Mouse (Mus musculus) CD8-positive naive resting alpha-beta T cell, adult 2 months (primary cell): ENCODE data around the gene Kmt2d.
"Not testable (repeated sequence)": the region's sequence is repeated elsewhere in the genome, so short reads cannot be mapped to it uniquely, and the experiment has no call there.

Experiments
- DNase-seq, 2 experiments: peaks; one replicate each; pipeline ENCODE4 v3.0.0; 2022; ENCODE audit warnings: low read depth in 2 of 2, low spot score in 2 of 2

The Kmt2d gene

GRCm38 (mm10) chr15:98832161-98833058 is 38.6 kb downstream of the Kmt2d start:
- peak; percentile 37 to 69 for DNase-seq

DNA sequence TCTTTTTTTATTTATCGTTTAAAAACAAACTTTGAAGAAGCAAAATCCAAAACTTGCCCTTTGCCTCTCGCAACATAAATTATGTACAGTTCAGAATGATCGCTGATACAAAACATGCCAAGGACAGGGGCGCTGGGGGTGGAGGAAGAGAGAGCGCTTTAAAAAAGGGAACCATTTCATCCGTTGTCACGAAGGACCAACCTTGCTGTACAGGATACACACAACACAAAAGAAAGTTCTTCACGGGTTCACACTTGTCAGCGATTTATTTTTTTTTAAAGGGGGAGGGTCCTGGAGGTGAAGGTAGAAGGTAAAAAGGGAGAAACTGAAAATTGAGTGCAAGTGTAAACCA is 39.3 kb downstream of the Kmt2d start:
- no peak for DNase-seq

GRCm38 (mm10) chr15:98830736-98831683 is 40.0 kb downstream of the Kmt2d start, which contains the start of gene Prkag1:
Gene Prkag1 (minus strand): TSS chr15:98831521.
- peak; percentile 97 to 99 for DNase-seq

DNA sequence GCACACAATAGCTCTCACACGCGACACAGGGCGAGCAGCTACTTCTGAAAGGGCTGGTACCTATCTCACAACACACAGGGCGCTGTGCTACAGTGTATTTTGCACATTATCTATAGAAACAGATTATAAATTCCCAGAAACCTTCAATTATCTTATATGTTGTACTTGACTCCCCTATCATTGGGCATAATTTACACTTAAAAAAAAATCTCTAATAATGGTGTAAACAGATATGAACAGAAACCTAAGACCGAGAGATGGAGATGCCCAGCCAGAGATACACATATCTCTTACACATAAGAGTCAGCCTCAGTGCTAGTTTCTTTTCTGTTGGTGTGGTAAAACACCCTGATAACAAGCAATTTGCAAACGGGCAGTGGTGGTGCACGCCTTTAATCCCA is 43.4 kb downstream of the Kmt2d start:
- no peak for DNase-seq

DNA sequence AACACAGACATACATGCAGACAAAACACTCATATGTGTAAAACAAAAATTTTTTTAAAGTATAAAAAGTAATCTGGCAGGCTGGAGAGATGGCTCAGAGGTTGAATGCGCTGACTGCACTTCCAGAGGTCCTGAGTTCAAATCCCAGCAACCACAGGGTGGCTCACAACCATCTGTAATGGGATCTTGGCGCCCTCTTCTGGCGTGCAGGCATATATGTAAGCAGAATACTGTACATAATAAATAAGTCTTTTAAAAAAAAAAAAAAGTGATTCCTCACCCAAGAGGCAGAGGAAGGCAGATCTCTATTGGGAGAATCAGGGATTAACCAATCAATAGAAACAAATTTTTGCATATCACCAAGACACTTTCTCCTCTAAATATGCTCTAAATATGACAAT is 47.6 kb downstream of the Kmt2d start:
- no peak for DNase-seq

DNA sequence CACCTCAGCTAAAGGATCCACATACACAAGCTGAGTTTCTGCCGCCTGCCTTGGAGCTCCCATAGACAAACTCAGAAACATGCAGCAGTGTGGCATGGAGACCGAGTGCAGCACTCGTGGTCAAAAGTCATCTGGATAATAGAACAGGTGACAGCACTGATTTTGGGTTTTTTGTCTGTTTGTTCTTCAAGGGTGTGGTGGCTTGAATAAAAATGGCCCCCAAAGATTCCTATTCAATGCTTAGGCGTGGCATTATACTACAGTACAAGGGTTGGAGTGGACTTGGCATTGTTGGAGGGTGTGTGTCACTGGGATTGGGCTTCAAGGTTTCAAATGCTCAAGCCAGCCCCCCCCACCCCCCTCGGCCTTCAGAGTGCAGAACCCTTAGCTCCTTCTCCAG is 48.9 kb downstream of the Kmt2d start:
- no peak for DNase-seq

DNA sequence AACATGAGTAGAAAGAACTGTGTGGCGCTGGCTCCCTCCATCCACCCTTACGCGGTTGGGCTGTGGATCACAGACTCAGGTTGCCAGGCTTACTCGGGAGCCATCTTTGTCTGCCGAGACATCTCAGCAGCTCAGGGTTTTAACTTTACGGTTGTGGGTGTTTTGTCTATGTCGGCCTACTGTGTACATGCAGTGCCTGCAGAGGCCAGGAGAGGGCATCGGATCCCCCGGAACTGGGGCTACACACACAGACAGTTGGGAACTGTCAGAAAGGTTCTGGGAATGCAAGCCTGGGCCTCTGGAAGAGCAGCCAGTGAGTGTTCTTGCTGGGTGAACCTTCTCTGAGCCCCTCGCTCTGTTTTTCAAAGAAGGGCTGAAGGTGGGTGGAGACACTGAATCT is 49.6 kb downstream of the Kmt2d start:
- peak; percentile 48 to 69 for DNase-seq

- no peak for DNase-seq
These were observed 50.1 kb downstream of the Kmt2d start for GRCm38 (mm10) chr15:98820937-98821336.

DNA sequence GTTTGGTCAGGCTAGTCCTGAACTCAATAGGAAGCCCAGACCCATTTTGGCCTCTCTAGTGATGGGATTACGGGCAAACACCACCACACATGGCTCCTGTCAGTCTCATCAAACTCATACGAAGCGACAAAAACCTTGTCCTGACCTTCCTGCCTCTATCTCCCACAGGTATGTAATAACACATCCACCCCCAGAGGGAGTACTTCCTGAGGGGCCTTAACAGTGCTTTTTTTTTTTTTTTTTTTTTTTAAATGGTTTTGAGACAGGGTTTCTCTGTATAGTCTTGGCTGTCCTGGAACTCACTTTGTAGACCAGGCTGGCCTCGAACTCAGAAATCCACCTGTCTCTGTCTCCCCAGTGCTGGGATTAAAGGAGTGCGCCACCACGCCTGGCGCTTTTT is 52.8 kb downstream of the Kmt2d start:
- no peak for DNase-seq

GRCm38 (mm10) chr15:98812741-98813424 is 58.1 kb downstream of the Kmt2d start:
- no peak for DNase-seq

GRCm38 (mm10) chr15:98810212-98810611 is 60.8 kb downstream of the Kmt2d start:
- not testable (repeated sequence) for DNase-seq

DNA sequence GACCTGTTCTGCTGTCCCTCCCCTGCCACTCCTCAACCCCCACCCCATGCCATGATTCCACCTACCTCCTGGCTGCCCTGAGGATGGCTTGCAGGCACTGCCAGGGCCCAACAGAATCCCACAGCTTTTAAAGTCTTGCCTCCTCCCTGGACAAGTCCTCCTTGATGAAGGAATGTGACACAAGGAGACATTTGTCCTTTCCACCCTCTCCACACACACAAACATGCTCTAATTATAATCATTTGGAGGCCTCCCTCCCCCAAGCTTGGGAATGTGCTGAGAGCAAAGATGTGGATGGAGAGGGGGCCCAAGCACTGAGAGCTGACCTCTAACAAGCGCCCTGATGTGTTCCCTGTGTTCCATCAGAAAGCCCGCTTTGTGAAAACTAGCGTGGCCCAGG is 61.6 kb downstream of the Kmt2d start, which contains the start of gene Ddn:
Ddn (minus strand) TSS at position 101 of the 400 bp plus-strand sequence.
- no peak for DNase-seq

DNA sequence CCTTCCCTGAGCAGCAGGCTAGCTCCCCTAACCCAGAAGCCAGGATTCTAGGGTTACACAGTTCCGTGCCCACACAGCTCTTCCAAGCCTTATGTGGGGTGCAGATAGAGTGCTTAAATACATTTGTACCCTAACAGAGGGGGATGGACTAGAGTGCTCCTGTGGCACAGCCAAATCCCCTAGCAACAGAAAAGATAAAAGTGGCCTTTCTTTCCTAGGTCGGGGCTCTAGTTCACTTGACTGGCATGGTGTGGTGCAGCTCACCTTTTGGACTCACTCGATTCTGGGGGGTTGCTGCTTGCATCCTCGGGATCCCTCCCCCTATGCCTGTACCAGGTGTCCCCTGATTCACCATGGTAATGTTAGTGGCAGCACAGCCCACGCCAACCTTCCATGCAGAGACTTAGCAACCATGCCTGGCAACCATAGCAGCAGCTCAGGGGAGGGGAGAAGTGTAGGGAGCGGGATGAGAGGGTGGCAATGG is 62.3 kb downstream of the Kmt2d start:
- no peak for DNase-seq

DNA sequence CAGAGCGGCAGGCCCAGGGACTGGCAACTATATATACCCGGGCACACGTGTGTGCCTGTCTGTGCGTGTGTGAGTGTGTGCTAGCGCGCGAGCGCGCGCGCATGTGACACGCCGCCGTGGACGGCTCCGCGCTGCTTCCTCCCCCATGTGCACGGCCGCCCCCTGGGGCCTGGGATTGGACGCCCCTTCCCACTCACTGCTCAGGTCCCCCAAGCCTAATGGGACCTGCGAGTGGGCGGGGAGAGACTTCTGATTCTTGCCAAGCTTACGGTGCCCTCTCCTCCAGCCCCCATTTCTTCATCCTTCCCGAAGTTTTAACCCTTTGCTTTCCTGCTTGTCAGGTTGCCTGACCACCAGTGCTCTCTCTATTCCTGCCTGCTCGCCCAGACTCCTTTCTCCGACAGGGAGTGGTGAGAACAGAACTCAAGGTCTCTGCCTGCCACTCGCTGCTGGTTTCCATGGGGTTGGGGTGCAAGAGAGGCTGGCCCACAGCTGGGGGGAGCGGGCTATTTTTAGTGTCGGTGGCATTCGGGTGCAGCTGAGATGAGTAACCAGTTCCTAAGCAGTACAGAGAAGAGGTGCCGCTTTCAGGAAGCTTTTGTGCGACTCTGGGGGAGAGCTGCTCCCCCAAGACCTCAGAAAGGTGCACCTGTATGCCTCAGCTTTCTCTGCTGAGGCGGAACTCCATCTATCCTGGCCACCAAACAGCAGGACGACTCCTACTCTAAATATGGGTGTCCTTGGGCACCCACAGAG is 62.9 kb downstream of the Kmt2d start:
- peak; percentile 49 to 60 for DNase-seq

- no peak for DNase-seq
These were observed 63.9 kb downstream of the Kmt2d start for GRCm38 (mm10) chr15:98806809-98807770.

DNA sequence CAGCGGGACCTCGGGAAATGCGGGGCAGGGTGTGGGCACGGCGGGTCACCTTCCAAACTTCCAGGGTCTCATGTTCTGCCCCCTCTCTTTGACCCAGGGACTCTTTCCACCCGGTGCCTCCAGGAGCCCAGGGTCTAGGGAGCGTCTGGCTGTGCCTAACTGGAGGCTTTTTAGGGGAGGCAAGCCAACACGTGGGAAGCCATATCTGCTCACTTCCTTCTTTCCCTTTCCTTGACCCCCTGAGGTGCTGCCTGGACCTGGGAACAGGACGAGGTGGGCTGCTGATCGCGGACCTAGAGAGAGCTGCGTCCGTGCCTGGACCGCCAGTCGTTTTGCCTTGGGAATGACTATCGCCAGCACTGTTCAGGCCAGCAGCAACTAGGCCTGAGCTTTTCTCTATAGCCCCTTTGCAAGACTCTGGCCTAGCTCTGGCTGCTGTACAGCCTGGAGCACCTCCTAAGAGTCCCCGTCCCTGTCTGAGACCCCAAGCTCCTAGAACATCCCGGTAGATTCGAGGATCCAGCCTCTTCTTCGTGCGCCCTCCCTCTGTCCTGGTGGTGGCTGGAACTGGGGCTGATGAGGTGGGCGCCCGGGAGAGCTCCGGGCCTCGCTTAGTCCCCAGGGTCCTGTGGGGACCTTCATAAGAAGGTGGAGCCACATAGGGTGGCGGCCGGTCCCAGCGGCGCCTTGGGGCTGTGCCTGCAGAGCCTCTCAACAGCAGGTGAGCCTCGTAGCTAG is 64.8 kb downstream of the Kmt2d start:
- DNase-seq = no peak

- no peak for DNase-seq
These were observed 65.5 kb downstream of the Kmt2d start for GRCm38 (mm10) chr15:98805324-98806040.

DNA sequence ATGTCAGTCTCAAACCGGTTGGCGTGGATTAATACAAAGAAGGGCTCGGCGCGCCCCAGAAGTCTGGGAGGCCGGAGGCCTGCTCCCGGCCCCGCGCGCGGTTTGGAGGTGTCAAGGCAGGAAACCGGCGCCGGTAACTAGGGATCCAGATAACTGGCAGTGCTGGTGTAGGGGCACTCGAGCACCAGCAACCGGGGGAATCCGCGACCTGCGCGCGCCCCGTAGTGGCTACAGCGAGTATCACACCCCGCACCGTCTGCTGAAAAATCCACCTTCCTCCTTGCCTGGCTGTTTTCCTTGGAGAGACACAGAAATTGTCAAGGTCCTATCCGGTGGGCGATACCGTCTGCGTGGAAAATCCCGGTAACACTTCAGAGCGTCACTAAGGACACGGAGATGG is 67.0 kb downstream of the Kmt2d start:
- DNase-seq = peak; percentile 67 to 81
